9 mouse cellular contexts compared by ENCODE assay signal in genomic region chr3:131490143-131490908, GRCm38 (mm10). TPM values are rescaled to one million over a fixed set of nuclear protein-coding genes. Genes with fewer than 3 reads are reported as not detected.
A peak's percentile ranks its signal among the peaks of the same experiment; 100 is the strongest.
DNase-seq lines count a peak whose midpoint lies in the region; ATAC-seq and TF ChIP-seq lines count a peak whose summit lies in the region.
"Had no signal": no experiment of that assay in that cellular context is flagged by ENCODE, and none has a peak within 500 bp of the region (broad histone marks: within the 10 kb centered on the region; RNA-seq: fewer than 3 reads in every experiment).

No protein-coding gene starts in this region.

- DNase-seq in spleen, postnatal 10 days (ENCODE audit: low spot score in 2 of 2), result peak; percentile 18 to 31
- no peak for DNase-seq in spleen, adult 12 weeks (ENCODE audit: low spot score)
- peak; percentile 84 for DNase-seq in embryonic facial prominence, embryonic 14.5 days (ENCODE audit: low spot score)
- no peak for DNase-seq in liver, embryonic 13.5 days
- DNase-seq in testis, postnatal 14 days (ENCODE audit: low spot score), result peak; percentile 72

- peak; percentile 94 for ATAC-seq in embryonic facial prominence, embryonic 14.5 days (ENCODE audit: low read depth)
- ATAC-seq in heart, embryonic 12.5 days (ENCODE audit: insufficient number of reproducible peaks, low FRiP score), result peak; percentile 89
- peak; percentile 92 for ATAC-seq in kidney, embryonic 16.5 days (ENCODE audit: low FRiP score, low TSS enrichment)
- peak; percentile 78 for ATAC-seq in liver, embryonic 13.5 days (ENCODE audit: low read depth)

- peaks cover 31% of the 10 kb centered on the region for H3K27me3 ChIP-seq in embryonic facial prominence, embryonic 14.5 days (replicated peaks; ENCODE audit: control insufficient read depth, insufficient read depth, low read length)
- H3K27me3 ChIP-seq in heart, embryonic 12.5 days (replicated peaks), result peaks cover 48% of the 10 kb centered on the region
- H3K27me3 ChIP-seq in kidney, embryonic 16.5 days (ENCODE audit: insufficient read depth, low read length), result 0 out of 2 replicates have a peak, but pooled peaks cover 4% of the 10 kb centered on the region
- peaks cover 56% of the 10 kb centered on the region for H3K27me3 ChIP-seq in liver, embryonic 13.5 days
- H3K27me3 ChIP-seq in myocyte (ENCODE audit: control insufficient read depth, insufficient read depth, insufficient read length), result no peaks in the 10 kb centered on the region

- H3K4me1 ChIP-seq in embryonic facial prominence, embryonic 14.5 days (ENCODE audit: control insufficient read depth, insufficient read depth, low read length), result 0 out of 2 replicates have a peak, but pooled peaks cover 12% of the 10 kb centered on the region
- H3K4me1 ChIP-seq in heart, embryonic 12.5 days (replicated peaks), result peaks cover 6% of the 10 kb centered on the region; the same call in 1 of the 2 replicates
- H3K4me1 ChIP-seq in kidney, embryonic 16.5 days (ENCODE audit: insufficient read depth, low read length), result 0 out of 2 replicates have a peak, but pooled peaks cover 9% of the 10 kb centered on the region
- H3K4me1 ChIP-seq in liver, embryonic 13.5 days (replicated peaks), result 0 out of 2 replicates have a peak, but pooled peaks cover 3% of the 10 kb centered on the region

- H3ac ChIP-seq in myocyte (ENCODE audit: control insufficient read depth, insufficient read length), result peak overlapping the region; percentile 66

- TF ChIP-seq POLR2A in myocyte (IDR thresholded peaks at IDR 0.05; ENCODE audit: insufficient read length, low read depth), result peak; percentile 51

- H3K36me3 ChIP-seq in embryonic facial prominence, embryonic 14.5 days (ENCODE audit: control insufficient read depth, insufficient read depth, low read length), result no peaks in the 10 kb centered on the region
- no peaks in the 10 kb centered on the region for H3K36me3 ChIP-seq in heart, embryonic 12.5 days
- no peaks in the 10 kb centered on the region for H3K36me3 ChIP-seq in kidney, embryonic 16.5 days (ENCODE audit: insufficient read depth, low read length)
- no peaks in the 10 kb centered on the region for H3K36me3 ChIP-seq in liver, embryonic 13.5 days
- no peaks in the 10 kb centered on the region for H3K36me3 ChIP-seq in myocyte (ENCODE audit: control insufficient read depth, insufficient read depth)
- H3K36me3 ChIP-seq: G1E had no signal

- peak overlapping the region; percentile 93 for H3K4me2 ChIP-seq in embryonic facial prominence, embryonic 14.5 days (ENCODE audit: low read depth, low read length)
- peak overlapping the region; percentile 96 for H3K4me2 ChIP-seq in heart, embryonic 12.5 days
- H3K4me2 ChIP-seq in kidney, embryonic 16.5 days (replicated peaks; ENCODE audit: low read depth, low read length), result peak overlapping the region; percentile 68
- peak overlapping the region; percentile 64 for H3K4me2 ChIP-seq in liver, embryonic 13.5 days
- peak overlapping the region; percentile 76 for H3K4me2 ChIP-seq in myocyte (ENCODE audit: low read depth)

- peak overlapping the region; percentile 76 for H3K9ac ChIP-seq in embryonic facial prominence, embryonic 14.5 days (ENCODE audit: low read depth, low read length)
- peak overlapping the region; percentile 80 for H3K9ac ChIP-seq in heart, embryonic 12.5 days
- peak overlapping the region; percentile 86 for H3K9ac ChIP-seq in kidney, embryonic 16.5 days (replicated peaks; ENCODE audit: low read length)
- peak overlapping the region; percentile 58 for H3K9ac ChIP-seq in liver, embryonic 13.5 days

- peak overlapping the region; percentile 76 for H3K4me3 ChIP-seq in embryonic facial prominence, embryonic 14.5 days (ENCODE audit: low read depth, low read length)
- H3K4me3 ChIP-seq in heart, embryonic 12.5 days, result peak overlapping the region; percentile 75
- H3K4me3 ChIP-seq in kidney, embryonic 16.5 days (ENCODE audit: low read length), result peak overlapping the region; percentile 75
- peak overlapping the region; percentile 62 for H3K4me3 ChIP-seq in liver, embryonic 13.5 days (replicated peaks)
- peak overlapping the region; percentile 47 for H3K4me3 ChIP-seq in myocyte

- WGBS in embryonic facial prominence, embryonic 14.5 days, result under 1% methylated on average over 30 of the region's 78 CpGs
- WGBS in heart, embryonic 12.5 days, result under 1% methylated on average over 78 of the region's 78 CpGs
- WGBS in kidney, embryonic 16.5 days, result under 1% methylated on average over 66 of the region's 78 CpGs
- WGBS in liver, embryonic 13.5 days (ENCODE audit: insufficient replicate concordance), result under 1% methylated on average over 64 of the region's 78 CpGs

- no peaks in the 10 kb centered on the region for H3K79me2 ChIP-seq in myocyte (ENCODE audit: control insufficient read depth, insufficient read depth)

- H3K27ac ChIP-seq in embryonic facial prominence, embryonic 14.5 days (replicated peaks; ENCODE audit: low read depth, low read length), result peak overlapping the region; percentile 72
- H3K27ac ChIP-seq in heart, embryonic 12.5 days (ENCODE audit: poor library complexity, severe bottlenecking), result no peak overlapping the region
- H3K27ac ChIP-seq in kidney, embryonic 16.5 days (ENCODE audit: low read length), result peak overlapping the region; percentile 92
- peak overlapping the region; percentile 66 for H3K27ac ChIP-seq in liver, embryonic 13.5 days

- no peaks in the 10 kb centered on the region for H3K9me3 ChIP-seq in embryonic facial prominence, embryonic 14.5 days (ENCODE audit: control insufficient read depth, low read length)
- H3K9me3 ChIP-seq in heart, embryonic 12.5 days (replicated peaks), result no peaks in the 10 kb centered on the region
- no peaks in the 10 kb centered on the region for H3K9me3 ChIP-seq in kidney, embryonic 16.5 days (ENCODE audit: low read length)
- H3K9me3 ChIP-seq in liver, embryonic 13.5 days (replicated peaks), result no peaks in the 10 kb centered on the region

TF ChIP-seq in myocyte, 11 proteins besides CTCF, POLR2A, EP300 and RAD21:
- TF ChIP-seq POLR2AphosphoS2 (IDR thresholded peaks at IDR 0.05; ENCODE audit: insufficient read length, low read depth) (peak; percentile 25), TCF12 (IDR thresholded peaks at IDR 0.05; ENCODE audit: insufficient read depth, poor library complexity, severe bottlenecking) (no peak), E2F4 (IDR thresholded peaks at IDR 0.05; ENCODE audit: insufficient read depth) (no peak), MAX (IDR thresholded peaks at IDR 0.05; ENCODE audit: low read depth) (no peak), REST (IDR thresholded peaks at IDR 0.05; ENCODE audit: insufficient read depth, insufficient read length) (no peak), USF1 (IDR thresholded peaks at IDR 0.05; ENCODE audit: low read depth) (no peak)
TF ChIP-seq in myocyte: peak in this region for 1.

RNA-seq across cellular contexts. Expression of gene Sgms2, which starts 0.9 kb away (rescaled TPM):
- polyA plus RNA-seq in embryonic facial prominence, embryonic 14.5 days (2014; fragmentation: Nextera tagmentation; extraction: Ambion mirVana), result 20.8 and 34.6 TPM in 2 replicates
- polyA plus RNA-seq in heart, embryonic 12.5 days (2016; fragmentation: Nextera tagmentation; extraction: Ambion mirVana), result 0.71 and 0.87 TPM in 2 replicates
- polyA plus RNA-seq in kidney, embryonic 16.5 days (2015; fragmentation: Nextera tagmentation; extraction: Ambion mirVana), result 11.1 and 13.2 TPM in 2 replicates
- polyA plus RNA-seq in liver, embryonic 13.5 days (2015; fragmentation: Nextera tagmentation; extraction: Ambion mirVana), result 1.7 and 2.9 TPM in 2 replicates
- polyA plus RNA-seq in myocyte (2012; fragmentation: generic; extraction: Trizol), result 4.2 TPM
- polyA plus RNA-seq: G1E had no signal

Comparison
In these comparisons a context has a peak if more than half of its experiments do, and no peak if none do; other contexts are left out.
1. DNase-seq: peak in spleen, postnatal 10 days (2 of 2), embryonic facial prominence, embryonic 14.5 days (single experiment) and testis, postnatal 14 days (single experiment); none in spleen, adult 12 weeks (single experiment) and liver, embryonic 13.5 days (single experiment).
2. Peak in every context shown above with its lines, with median percentiles within 50 percentile points of each other: ATAC-seq, H3K4me2 ChIP-seq, H3K4me3 ChIP-seq and H3K9ac ChIP-seq.